Mouse (Mus musculus): ENCODE data around the gene Pon1.

GRCm38 (mm10) chr6:5188938-5189337 is 4.8 kb downstream of the Pon1 start:
- TF ChIP-seq CHD2 (IDR thresholded peaks at IDR 0.05; ENCODE audit: low read depth, low read length) (no peak), ZC3H11A (IDR thresholded peaks at IDR 0.05; ENCODE audit: borderline replicate concordance, low read depth, low read length) (no peak), HCFC1 (IDR thresholded peaks at IDR 0.05; ENCODE audit: borderline replicate concordance, insufficient read depth, low read length) (no peak), ZNF384 (IDR thresholded peaks at IDR 0.05; ENCODE audit: low read depth, low read length) (no peak)
